Mouse (Mus musculus): ENCODE results near the gene Gabrb3.
"Not testable (repeated sequence)": the region's sequence is repeated elsewhere in the genome, so short reads cannot be mapped to it uniquely, and the experiment has no call there.

Gabrb3 gene

DNA sequence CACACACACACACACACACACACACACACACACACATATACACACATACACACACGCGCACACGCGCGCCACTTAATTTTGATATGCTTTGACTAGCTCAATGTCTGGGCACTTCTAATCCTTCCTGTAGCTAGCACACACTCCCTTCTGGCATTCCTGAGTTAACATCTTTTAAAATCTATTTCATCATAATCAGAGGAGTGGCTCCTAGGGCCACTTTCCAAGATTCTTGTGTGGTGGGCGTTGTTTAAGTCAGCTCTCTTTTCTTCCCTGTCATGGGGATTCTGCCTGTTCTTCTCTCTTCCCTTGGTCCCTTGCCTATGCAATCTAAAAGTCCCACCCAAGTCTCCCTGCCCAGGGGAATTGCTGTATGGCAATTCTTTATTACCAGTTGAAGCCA, 286.6 kb downstream of the Gabrb3 start:
- no peak for DNase-seq (ENCODE audit: low read depth, low spot score)

DNA sequence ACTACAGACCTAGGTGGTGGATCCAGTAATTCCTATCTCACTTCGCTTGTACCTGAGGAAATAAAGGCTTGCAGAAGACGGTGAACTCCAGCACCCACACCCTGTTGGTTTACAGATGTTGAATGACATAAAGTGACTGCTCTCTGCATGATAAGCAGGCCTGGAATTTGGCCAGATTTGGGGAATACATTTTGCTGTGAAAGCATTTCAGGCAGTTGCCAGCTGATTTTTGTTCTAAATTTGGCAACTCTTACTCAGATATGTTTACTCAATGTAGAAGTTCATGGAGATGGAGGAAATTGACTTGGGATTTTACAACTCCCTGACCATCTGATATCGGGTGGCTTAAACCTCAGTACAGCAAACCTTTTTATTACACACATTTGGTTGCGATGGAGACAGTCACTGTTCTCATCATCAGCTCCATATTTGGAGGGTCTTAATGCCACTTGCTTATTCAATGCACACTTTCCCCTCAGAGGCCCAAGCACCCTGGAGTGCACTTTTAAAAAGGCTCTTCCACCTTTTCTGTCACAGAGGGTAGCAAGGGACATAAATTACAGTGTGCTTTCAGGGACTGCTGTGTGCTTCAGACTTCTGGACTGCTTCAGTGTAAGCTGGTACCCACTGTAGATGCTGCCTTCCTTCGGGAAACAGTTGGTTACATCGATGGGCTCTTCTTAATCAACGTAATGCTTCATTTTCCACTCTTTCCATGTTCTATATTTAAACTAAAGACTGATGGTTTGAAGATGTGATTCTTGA, 287.7 kb downstream of the Gabrb3 start:
- DNase-seq (ENCODE audit: low read depth, low spot score), result no peak

DNA sequence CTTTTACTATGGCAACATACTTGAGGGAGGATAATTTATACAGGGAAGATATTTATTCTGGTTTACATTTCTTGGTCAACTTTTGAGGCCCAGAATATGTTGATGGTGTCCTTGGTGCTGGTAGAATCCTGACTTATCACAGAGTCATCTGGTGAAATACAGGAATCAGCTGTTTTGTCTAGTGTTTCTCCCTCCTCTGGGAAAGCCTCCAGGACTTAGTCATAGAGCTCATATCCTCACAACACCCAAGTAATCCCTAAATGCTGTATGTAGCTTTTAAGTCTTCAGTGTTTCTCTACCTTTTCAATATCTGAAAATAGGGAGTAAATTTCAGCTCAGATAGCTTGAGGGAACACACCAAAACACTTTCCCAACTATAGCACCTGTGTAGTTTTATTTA, 292.2 kb downstream of the Gabrb3 start:
- no peak for DNase-seq (ENCODE audit: low read depth, low spot score)

DNA sequence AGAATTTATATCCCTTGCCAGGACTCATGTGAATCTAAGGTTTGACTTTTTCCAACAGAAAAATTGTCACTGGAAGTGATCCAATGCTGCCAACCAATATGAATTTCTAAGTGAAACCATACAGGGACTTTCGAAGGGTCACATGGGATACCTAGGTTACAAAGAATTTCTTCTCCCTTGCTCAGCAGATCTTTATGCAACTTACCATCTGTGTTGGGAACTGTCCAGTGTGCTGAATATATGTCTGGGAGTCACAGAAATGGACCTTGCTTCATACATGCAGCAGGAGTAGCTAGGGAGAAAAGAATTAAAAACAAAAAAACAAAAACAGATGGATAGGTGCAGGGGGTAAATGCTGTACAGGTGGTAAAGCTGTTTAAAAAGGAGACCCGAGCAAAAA, 327.3 kb downstream of the Gabrb3 start:
- no peak for DNase-seq (ENCODE audit: low read depth, low spot score)

GRCm38 (mm10) chr7:57760466-57760865, 341.0 kb downstream of the Gabrb3 start:
- no peak for DNase-seq (ENCODE audit: low read depth, low spot score)

- DNase-seq (ENCODE audit: low read depth, low spot score), result no peak
Measured at GRCm38 (mm10) chr7:57778754-57779153, 359.3 kb downstream of the Gabrb3 start.

DNA sequence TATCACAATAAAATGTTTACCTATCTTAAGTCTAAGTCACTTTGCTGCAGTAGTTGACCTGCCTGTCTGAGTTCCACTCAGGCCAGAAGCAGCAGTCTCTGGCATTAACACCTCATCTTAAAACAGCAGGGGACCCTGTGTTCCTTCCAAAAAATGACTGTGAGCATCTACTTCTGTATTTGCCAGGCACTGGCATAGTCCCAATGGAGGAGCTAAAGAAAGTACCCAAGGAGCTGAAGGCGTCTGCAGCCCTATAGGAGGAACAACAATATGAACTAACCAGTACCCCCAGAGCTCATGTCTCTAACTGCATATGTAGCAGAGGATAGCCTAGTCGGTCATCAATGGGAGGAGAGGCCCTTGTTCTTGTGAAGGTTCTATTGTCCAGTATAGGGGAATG, 366.6 kb downstream of the Gabrb3 start:
- DNase-seq (ENCODE audit: low read depth, low spot score), result not testable (repeated sequence)

GRCm38 (mm10) chr7:57787520-57787919, 368.0 kb downstream of the Gabrb3 start:
- no peak for DNase-seq (ENCODE audit: low read depth, low spot score)

- DNase-seq (ENCODE audit: low read depth, low spot score), result no peak
Measured at GRCm38 (mm10) chr7:57803266-57803665, 383.8 kb downstream of the Gabrb3 start.

DNA sequence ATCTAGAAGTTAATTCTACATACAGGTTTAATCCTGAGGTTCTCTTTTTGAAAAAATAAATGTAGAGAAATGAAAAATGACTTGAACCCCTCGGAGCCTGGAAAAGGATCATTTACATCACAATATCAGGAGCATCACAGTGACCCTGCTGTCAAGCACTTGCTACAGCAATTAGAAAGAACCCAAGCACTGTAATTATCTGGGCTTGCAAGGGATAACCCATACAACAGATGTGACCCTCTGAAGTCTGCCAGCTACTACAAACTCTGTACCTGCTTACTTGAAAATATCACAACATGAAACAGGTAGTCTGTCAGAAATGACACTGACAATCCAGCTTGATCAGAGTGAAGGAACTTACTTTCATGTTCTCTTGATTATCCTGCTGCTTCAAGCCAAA, 394.2 kb downstream of the Gabrb3 start:
- DNase-seq (ENCODE audit: low read depth, low spot score), result no peak

DNA sequence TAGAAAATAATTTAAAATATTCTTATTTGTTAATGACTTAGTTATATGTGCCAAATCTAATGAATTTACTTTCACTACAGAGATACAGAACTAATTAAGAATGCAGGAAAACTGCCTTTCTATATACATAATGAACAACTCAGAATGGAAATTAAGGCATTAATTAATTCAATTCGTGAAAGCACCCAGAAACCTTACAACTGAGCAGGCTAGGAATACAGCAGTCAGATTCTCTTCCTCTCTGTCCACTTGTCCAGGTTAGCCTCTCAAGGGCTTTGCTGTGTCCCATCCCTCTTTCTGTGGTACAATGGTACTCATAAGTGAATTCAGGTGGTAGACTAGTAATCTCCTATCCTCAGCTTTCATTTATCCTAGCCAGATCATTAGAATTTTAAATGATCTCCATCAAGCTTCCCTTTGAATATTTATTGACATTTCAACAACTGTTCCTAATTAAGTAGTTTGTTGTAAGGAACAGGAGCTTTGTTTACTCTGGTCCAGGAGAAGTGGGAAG, 422.9 kb downstream of the Gabrb3 start:
- DNase-seq (ENCODE audit: low read depth, low spot score), result no peak

DNA sequence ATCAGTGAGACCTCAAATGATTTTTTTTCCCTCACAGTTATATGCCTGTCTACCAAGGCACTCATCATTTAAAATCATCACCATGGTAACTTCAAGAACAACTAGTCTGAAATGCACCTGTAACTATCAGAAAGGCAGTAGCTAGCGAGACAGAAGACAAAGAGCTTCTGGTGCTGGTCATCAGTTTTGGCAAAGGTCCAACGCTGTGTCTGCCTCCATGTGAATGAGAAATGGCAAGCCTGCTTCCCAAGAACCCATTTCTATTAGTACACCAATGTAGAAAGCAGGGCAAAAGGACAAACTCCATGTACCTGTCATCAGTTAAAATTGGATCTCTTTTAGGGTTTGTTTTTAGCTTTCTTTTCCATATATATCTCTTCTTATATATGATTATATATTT, 448.5 kb downstream of the Gabrb3 start:
- no peak for DNase-seq (ENCODE audit: low read depth, low spot score)

Measured in A20 (cell line).